Mouse (Mus musculus): ENCODE measurements around the gene Zfp322a.

GRCm38 (mm10) chr13:23307069-23307814 lies 61.8 kb downstream of the Zfp322a start:
- no peak for TF ChIP-seq CTCF (IDR thresholded peaks at IDR 0.05; ENCODE audit: extremely low read depth, insufficient read depth, insufficient read length, insufficient replicate concordance)
- TF ChIP-seq POLR2A (IDR thresholded peaks at IDR 0.05; ENCODE audit: low read depth, low read length) = no peak
